Mouse (Mus musculus): ENCODE measurements at regions not wholly inside any gene's neighbourhood (a gene's known extent, or its start where the extent isn't known, plus 50 kb on each side); places are given as distances from the start of the nearest gene placed in this dataset.

- TF ChIP-seq POLR2A (IDR thresholded peaks at IDR 0.05; ENCODE audit: extremely low read depth, insufficient read depth, low read length) (no peak), CTCF (IDR thresholded peaks at IDR 0.05; ENCODE audit: extremely low read depth, insufficient read depth, low read length) (no peak)
These were observed 123.6 kb downstream of the Klhl25 start for GRCm38 (mm10) chr7:75971706-75972105.
